In the genomic region with DNA sequence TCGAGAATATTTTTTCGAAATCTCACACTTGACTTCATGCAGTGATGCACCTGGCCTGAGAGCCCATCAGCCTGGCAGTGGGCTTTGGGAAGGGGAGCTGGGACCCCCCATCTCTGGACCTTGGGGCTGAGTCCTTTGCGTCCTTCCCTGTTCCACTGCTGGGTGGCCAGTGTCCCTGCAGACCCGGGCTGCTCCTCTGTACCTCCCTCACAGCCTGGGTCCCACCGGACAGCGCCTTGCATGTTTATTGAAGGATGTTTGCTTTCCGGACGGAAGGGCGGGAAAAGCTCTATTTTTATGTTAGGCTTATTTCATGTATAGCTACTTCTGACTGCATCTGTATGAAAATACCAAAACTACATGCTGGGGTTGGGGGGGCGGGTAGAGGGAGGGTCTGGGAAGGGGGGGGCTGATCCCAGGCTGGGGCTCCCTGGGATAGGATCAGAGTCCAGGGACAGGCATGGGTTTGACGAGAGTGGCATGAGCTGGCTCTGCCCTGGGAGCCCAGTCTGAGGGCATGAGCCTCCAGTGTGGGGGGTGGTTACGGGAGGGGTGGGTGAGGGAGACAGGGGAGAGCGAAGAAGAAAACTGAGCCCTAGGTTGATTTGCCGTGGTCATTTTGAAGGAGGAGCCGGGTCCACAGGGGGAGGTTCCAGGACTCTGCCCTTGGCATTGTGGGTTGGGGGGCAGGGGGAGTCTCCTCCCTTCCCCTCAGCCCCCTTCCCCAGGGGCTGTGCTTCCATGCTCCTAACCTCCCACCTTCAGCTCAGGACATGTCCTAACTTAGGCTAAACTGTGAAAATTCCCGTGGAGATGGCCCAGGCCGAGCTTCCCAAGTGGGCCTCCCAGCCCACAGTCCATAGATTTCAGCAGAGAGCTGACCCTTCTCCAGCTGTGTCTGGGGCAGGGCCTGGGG, we compare ENCODE assay signal across 18 mouse cellular contexts. TPM values are rescaled to one million over a fixed set of nuclear protein-coding genes. Genes with fewer than 3 reads are reported as not detected.
DNase-seq lines count a peak whose midpoint lies in the region; ATAC-seq and TF ChIP-seq lines count a peak whose summit lies in the region.
"Had no signal": no experiment of that assay in that cellular context is flagged by ENCODE, and none has a peak within 500 bp of the region (broad histone marks: within the 10 kb centered on the region; RNA-seq: fewer than 3 reads in every experiment).

No protein-coding gene starts in this region.

- no peak overlapping the region for H3K4me2 ChIP-seq in heart, postnatal 0 days (ENCODE audit: low read depth, low read length)
- H3K4me2 ChIP-seq: limb, embryonic 15.5 days; midbrain, embryonic 13.5 days had no signal

- H3K27ac ChIP-seq in heart, postnatal 0 days (ENCODE audit: low read depth): peak overlapping the region; percentile 68
- peak overlapping the region; percentile 83 for H3K27ac ChIP-seq in left cerebral cortex, adult 2 months
- H3K27ac ChIP-seq: limb, embryonic 15.5 days; midbrain, embryonic 13.5 days; stomach, postnatal 0 days had no signal

- H3K4me3 ChIP-seq in heart, postnatal 0 days (ENCODE audit: low read depth, low read length): no peak overlapping the region
- H3K4me3 ChIP-seq in left cerebral cortex, adult 2 months: no peak overlapping the region
- H3K4me3 ChIP-seq: limb, embryonic 15.5 days; midbrain, embryonic 13.5 days had no signal

- DNase-seq in cerebellum, adult 9-11 months: peak; percentile 23
- no peak for DNase-seq in cerebellum, adult 11-12 months
- no peak for DNase-seq in heart, postnatal 0 days (ENCODE audit: low spot score)
- no peak for DNase-seq in heart, postnatal 10 days
- no peak for DNase-seq in left cerebral cortex, adult 2 months (ENCODE audit: extremely low spot score in 1 of 2, low spot score in 2 of 2)
- no peak for DNase-seq in left cerebral cortex, postnatal 36 days (ENCODE audit: low spot score in 2 of 2)
- DNase-seq in lung, postnatal 10 days: peak; percentile 64
- DNase-seq in frontal cortex, postnatal 25 days (ENCODE audit: low spot score in 2 of 2): no peak
- DNase-seq: adrenal gland, postnatal 14 days; cerebellum, adult 9-10 months; embryo, embryonic 11 days; gastrocnemius, postnatal 36 days; liver, postnatal 0 days; thymus, postnatal 14 days had no signal

- H3K36me3 ChIP-seq in heart, postnatal 0 days (replicated peaks; ENCODE audit: control insufficient read depth, insufficient read depth, low read length): peaks cover 10% of the 10 kb centered on the region; the same call in 1 of the 2 replicates
- H3K36me3 ChIP-seq: limb, embryonic 15.5 days had no signal

- H3K9me3 ChIP-seq in heart, postnatal 0 days (replicated peaks; ENCODE audit: control insufficient read depth, low read length): no peaks in the 10 kb centered on the region
- H3K9me3 ChIP-seq: limb, embryonic 15.5 days; midbrain, embryonic 13.5 days had no signal

- 59% methylated on average over 16 of the region's 17 CpGs for WGBS in heart, postnatal 0 days

- no peaks in the 10 kb centered on the region for H3K27me3 ChIP-seq in heart, postnatal 0 days (ENCODE audit: control insufficient read depth, insufficient read depth, low read length)
- H3K27me3 ChIP-seq: limb, embryonic 15.5 days; midbrain, embryonic 13.5 days had no signal

- intact Hi-C loops in heart, postnatal 10 days (cut with DNase I): no loop called here
- intact Hi-C loops in left cerebral cortex, adult 2 months (cut with DNase I): no loop called here
- intact Hi-C loops in left cerebral cortex, postnatal 36 days (cut with DNase I): no loop called here

- no peak for TF ChIP-seq CTCF in heart, postnatal 0 days (IDR thresholded peaks at IDR 0.05; ENCODE audit: low read depth)
- no peak for TF ChIP-seq CTCF in left cerebral cortex, adult 2 months (IDR thresholded peaks at IDR 0.05)

- no peak for TF ChIP-seq EP300 in heart, postnatal 0 days (IDR thresholded peaks at IDR 0.05; ENCODE audit: low read depth)

- ATAC-seq in heart, postnatal 0 days (ENCODE audit: insufficient read depth, low read depth): no peak
- ATAC-seq: intestine, embryonic 16.5 days; liver, postnatal 0 days; midbrain, embryonic 13.5 days had no signal

- peaks cover 33% of the 10 kb centered on the region for H3K4me1 ChIP-seq in heart, postnatal 0 days (ENCODE audit: control insufficient read depth, insufficient read depth)
- H3K4me1 ChIP-seq: limb, embryonic 15.5 days; midbrain, embryonic 13.5 days had no signal

- H3K9ac ChIP-seq in heart, postnatal 0 days (replicated peaks; ENCODE audit: low read depth, low read length): no peak overlapping the region
- H3K9ac ChIP-seq: limb, embryonic 15.5 days; liver, postnatal 0 days; midbrain, embryonic 13.5 days had no signal

RNA-seq across cellular contexts. Expression of a gene that starts 22.2 kb away (rescaled TPM):
- total RNA-seq in heart, postnatal 0 days (2014; rRNA removed; ENCODE audit: low replicate concordance): 12.4 and 16.8 TPM in 2 replicates
- 0.63 and 1.2 TPM in 2 replicates for polyA plus RNA-seq in heart, postnatal 0 days (2015; fragmentation: Nextera tagmentation; extraction: Ambion mirVana)
- total RNA-seq in heart, postnatal 10 days (2021): 10 to 100 TPM; 45.2 to 48.3 TPM
- total RNA-seq in left cerebral cortex, adult 2 months (2021): 100 to 1,000 TPM; 151 to 160 TPM
- 100 to 1,000 TPM; 130 to 162 TPM for total RNA-seq in left cerebral cortex, postnatal 36 days (2021)
- polyA plus RNA-seq: liver, postnatal 0 days had no signal

RNA-seq across cellular contexts. Expression of a gene that starts 44.1 kb away (rescaled TPM):
- total RNA-seq in heart, postnatal 0 days (2014; rRNA removed; ENCODE audit: low replicate concordance): 1.1 and 2.3 TPM in 2 replicates
- polyA plus RNA-seq in heart, postnatal 0 days (2015; fragmentation: Nextera tagmentation; extraction: Ambion mirVana): 0.90 and 1.3 TPM in 2 replicates
- total RNA-seq in heart, postnatal 10 days (2021): under 1 TPM; 0.35 to 0.50 TPM
- 1 to 10 TPM; 3.8 to 4.7 TPM for total RNA-seq in left cerebral cortex, adult 2 months (2021)
- total RNA-seq in left cerebral cortex, postnatal 36 days (2021): 1 to 10 TPM; 3.9 to 5.6 TPM
- total RNA-seq: gastrocnemius, postnatal 36 days had no signal

RNA-seq across cellular contexts. Expression of a gene that starts 51.3 kb away (rescaled TPM):
- total RNA-seq in heart, postnatal 0 days (2014; rRNA removed; ENCODE audit: low replicate concordance): 94.9 and 132 TPM in 2 replicates
- 139 TPM in 2 replicates for polyA plus RNA-seq in heart, postnatal 0 days (2015; fragmentation: Nextera tagmentation; extraction: Ambion mirVana)
- 10 to 100 TPM; 69.4 to 81.8 TPM for total RNA-seq in heart, postnatal 10 days (2021)
- total RNA-seq in left cerebral cortex, adult 2 months (2021): 100 to 1,000 TPM; 101 to 109 TPM
- 100 to 1,000 TPM; 108 to 128 TPM for total RNA-seq in left cerebral cortex, postnatal 36 days (2021)

Comparison
In these comparisons a context has a peak if more than half of its experiments do, and no peak if none do; other contexts are left out.
1. DNase-seq: peak in cerebellum, adult 9-11 months (single experiment) and lung, postnatal 10 days (single experiment); none in cerebellum, adult 11-12 months (single experiment), heart, postnatal 0 days (single experiment), heart, postnatal 10 days (0 of 2), left cerebral cortex, adult 2 months (0 of 2), left cerebral cortex, postnatal 36 days (0 of 2) and frontal cortex, postnatal 25 days (0 of 2).